Mouse (Mus musculus) liver, postnatal 0 days (tissue): ENCODE measurements at regions not wholly inside any gene's neighbourhood (a gene's known extent, or its start where the extent isn't known, plus 50 kb on each side); places are given as distances from the start of the nearest gene placed in this dataset.

Experiments used
- ATAC-seq: fragments of 200-750 bp; cut with Nextera tagmentation; 2 replicates; pipeline ENCODE4 v1.8.0; 2017; ENCODE audit warnings: mild to moderate bottlenecking, moderate library complexity
- DNase-seq: peaks from one replicate; pipeline ENCODE4 v3.0.0-alpha.2; 2016
- H3K27ac ChIP-seq: fragments of 300-500 bp; sonication (generic); 2 replicates; pipeline ENCODE4 v1.5.1; 2014; ENCODE audit warnings: antibody characterized with exemption, moderate library complexity, mild to moderate bottlenecking, low read depth
- H3K27me3 ChIP-seq: fragments of 300-500 bp; sonication (generic); 2 replicates; pipeline ENCODE4 v1.6.1; 2014; ENCODE audit warnings: low read length, control low read depth, mixed read lengths; ENCODE audit not compliant: insufficient read depth
- H3K36me3 ChIP-seq: fragments of 300-500 bp; sonication (generic); replicated peaks from 2 replicates; pipeline ENCODE4 v1.6.1; 2014; ENCODE audit warnings: mild to moderate bottlenecking, control low read depth, low read length, moderate library complexity, mixed read lengths; ENCODE audit not compliant: insufficient read depth
- H3K4me1 ChIP-seq: fragments of 300-500 bp; sonication (generic); 2 replicates; pipeline ENCODE4 v1.6.1; 2014; ENCODE audit warnings: antibody characterized with exemption, mild to moderate bottlenecking, control low read depth; ENCODE audit not compliant: insufficient read depth
- H3K4me2 ChIP-seq: fragments of 300-500 bp; sonication (generic); 2 replicates; pipeline ENCODE4 v1.6.1; 2014; ENCODE audit warnings: low read depth, mild to moderate bottlenecking, low read length, moderate library complexity, mixed read lengths
- H3K4me3 ChIP-seq: fragments of 300-500 bp; sonication (generic); 2 replicates; pipeline ENCODE4 v1.5.1; 2014; ENCODE audit warnings: low read depth, low read length
- H3K9ac ChIP-seq: fragments of 300-500 bp; sonication (generic); replicated peaks from 2 replicates; pipeline ENCODE4 v1.6.1; 2014; ENCODE audit warnings: mild to moderate bottlenecking, moderate library complexity
- H3K9me3 ChIP-seq: fragments of 300-500 bp; sonication (generic); 2 replicates; pipeline ENCODE4 v1.6.1; 2016; ENCODE audit warnings: mild to moderate bottlenecking, control low read depth, low read length, mixed read lengths
- CTCF ChIP-seq: sonication (generic); IDR thresholded peaks from 2 replicates; pipeline ENCODE4 v1.5.1; 2016; ENCODE audit warnings: antibody characterized with exemption, low read depth
- EP300 ChIP-seq: IDR thresholded peaks from 2 replicates; pipeline ENCODE4 v1.6.1; 2016; ENCODE audit warnings: antibody characterized with exemption, low read depth, mild to moderate bottlenecking
- WGBS: fragments of 180-500 bp; shearing (Covaris S2); extraction: QIAGEN DNeasy Blood & Tissue Kit; methylation state at CpG from one replicate; pipeline ENCODE4 v1.1.7; 2014; ENCODE audit not compliant: insufficient replicate concordance; 5-methylcytosine and 5-hydroxymethylcytosine counted together

DNA sequence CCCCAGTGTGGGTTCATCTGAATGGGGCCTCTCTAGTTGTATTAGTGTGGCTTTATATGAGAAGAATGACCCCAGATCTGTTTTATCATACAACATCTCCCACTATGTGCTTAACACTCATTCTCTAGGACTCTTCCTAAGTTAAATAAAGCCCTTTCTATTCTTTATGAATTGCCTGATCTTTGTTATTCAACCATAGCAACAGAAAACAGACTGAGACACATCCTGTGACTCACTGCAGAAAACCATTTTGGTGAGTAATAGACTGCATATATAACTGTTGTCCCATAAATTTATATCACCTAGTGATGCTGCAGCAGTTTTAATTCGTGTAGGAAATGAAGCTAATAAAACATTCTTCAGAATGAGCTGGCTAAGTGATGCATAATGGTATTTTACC, 406.0 kb upstream of the Pmfbp1 start:
- 43% methylated on average over 1 of the region's 1 CpGs for WGBS
- no peaks in the 10 kb centered on the region for H3K4me1 ChIP-seq
- ATAC-seq, result no peak

DNA sequence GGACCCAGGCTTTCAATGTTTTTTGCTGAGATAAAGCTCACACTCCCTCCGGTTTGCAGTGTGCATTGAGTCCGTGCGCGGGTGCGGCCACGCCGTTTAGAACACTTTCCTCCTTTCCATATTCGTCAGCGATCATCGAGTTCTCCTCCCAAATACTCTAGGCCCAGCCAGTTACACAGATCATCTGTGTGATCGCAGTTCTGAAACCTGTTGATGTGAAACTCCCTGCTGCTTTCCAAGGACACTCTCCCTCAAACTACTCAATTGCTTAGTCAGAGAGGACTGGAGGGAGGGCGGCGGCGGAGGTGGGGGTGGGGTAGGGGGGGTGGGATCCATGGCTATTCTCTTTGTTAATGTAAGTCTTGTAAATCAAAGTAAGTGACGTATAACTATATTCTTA, 394.2 kb upstream of the Pmfbp1 start:
- WGBS, result 84% methylated on average over 15 of the region's 15 CpGs
- TF ChIP-seq EP300, result no peak

More for the DNA sequence above, 406.0 kb upstream of the Pmfbp1 start:
- H3K27ac ChIP-seq, result no peak overlapping the region
- no peaks in the 10 kb centered on the region for H3K36me3 ChIP-seq
- no peaks in the 10 kb centered on the region for H3K27me3 ChIP-seq
- H3K4me2 ChIP-seq, result no peak overlapping the region
- DNase-seq, result no peak
- no peak overlapping the region for H3K4me3 ChIP-seq
- TF ChIP-seq CTCF (no peak), EP300 (no peak)
- H3K9ac ChIP-seq, result no peak overlapping the region
- no peaks in the 10 kb centered on the region for H3K9me3 ChIP-seq

GRCm38 (mm10) chr8:109101416-109101815, 392.4 kb upstream of the Pmfbp1 start:
- H3K27me3 ChIP-seq, result no peaks in the 10 kb centered on the region
- H3K9ac ChIP-seq, result no peak overlapping the region
- H3K4me2 ChIP-seq, result no peak overlapping the region
- TF ChIP-seq CTCF (no peak), EP300 (no peak)
- DNase-seq (no peak), ATAC-seq (no peak)
- no peaks in the 10 kb centered on the region for H3K9me3 ChIP-seq
- WGBS, result 71% methylated on average over 5 of the region's 5 CpGs
- H3K27ac ChIP-seq, result no peak overlapping the region
- H3K36me3 ChIP-seq, result no peaks in the 10 kb centered on the region
- H3K4me1 ChIP-seq, result no peaks in the 10 kb centered on the region
- H3K4me3 ChIP-seq, result no peak overlapping the region

More for the DNA sequence above, 394.2 kb upstream of the Pmfbp1 start:
- Histone ChIP-seq H3K9ac (no peak overlapping the region), H3K4me1 (no peaks in the 10 kb centered on the region), H3K4me2 (no peak overlapping the region), H3K4me3 (no peak overlapping the region), H3K27ac (no peak overlapping the region), H3K36me3 (no peaks in the 10 kb centered on the region), H3K9me3 (no peaks in the 10 kb centered on the region), H3K27me3 (no peaks in the 10 kb centered on the region)
- no peak for DNase-seq
- ATAC-seq, result no peak

DNA sequence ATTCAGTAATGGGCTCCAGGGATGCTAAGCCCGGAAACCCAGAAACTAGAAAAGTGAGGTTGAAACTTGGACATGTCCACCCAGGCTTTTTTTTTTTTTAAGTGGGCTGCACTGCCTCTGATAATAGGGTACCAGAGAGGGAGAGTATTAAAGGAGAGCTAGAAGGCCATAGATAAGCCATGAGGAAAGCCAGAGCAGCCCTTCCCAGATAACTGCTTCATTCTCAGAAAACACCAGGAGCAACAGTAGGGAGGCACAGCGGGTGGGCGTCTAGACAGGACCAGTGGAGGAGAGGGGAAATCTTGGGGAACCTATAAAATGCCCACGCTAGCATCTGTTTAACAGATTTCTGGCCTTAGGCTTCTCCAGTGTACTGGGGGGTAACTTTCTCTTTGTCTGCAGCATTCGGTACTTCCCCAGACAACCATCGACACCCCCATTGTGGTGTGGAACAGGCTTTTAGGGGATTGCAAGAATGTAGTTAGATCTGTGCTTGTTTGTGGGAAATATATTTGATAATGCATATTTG, 389.0 kb upstream of the Pmfbp1 start:
- H3K4me3 ChIP-seq, result no peak overlapping the region
- ATAC-seq (no peak), DNase-seq (no peak)
- H3K27me3 ChIP-seq, result no peaks in the 10 kb centered on the region
- no peak overlapping the region for H3K27ac ChIP-seq
- H3K36me3 ChIP-seq, result no peaks in the 10 kb centered on the region
- H3K4me2 ChIP-seq, result 0 out of 2 replicates have a peak overlapping the region, but pooled peaks have one; percentile 6
- 62% methylated on average over 6 of the region's 6 CpGs for WGBS
- no peaks in the 10 kb centered on the region for H3K9me3 ChIP-seq
- H3K4me1 ChIP-seq, result no peaks in the 10 kb centered on the region
- H3K9ac ChIP-seq, result no peak overlapping the region
- TF ChIP-seq CTCF (no peak), EP300 (no peak)

DNA sequence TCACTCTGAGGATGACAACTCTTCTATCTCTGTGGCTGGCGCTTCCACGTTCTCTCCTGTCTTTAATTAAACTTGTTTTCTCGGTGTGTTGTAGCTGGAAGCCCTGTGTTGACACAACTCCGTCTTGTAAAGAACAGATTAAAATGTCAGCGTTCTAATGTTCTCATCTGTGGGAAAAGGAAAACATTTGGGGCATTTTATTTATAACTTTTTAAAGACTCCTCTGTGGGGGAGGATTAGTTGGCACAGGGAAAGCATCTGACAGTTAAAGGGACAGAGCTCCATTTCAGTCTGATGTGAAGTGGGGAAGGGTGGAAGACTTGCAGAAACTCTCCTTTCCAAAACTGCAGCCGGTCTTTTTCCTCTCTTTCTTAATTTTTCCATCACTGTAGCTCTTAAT, 388.1 kb upstream of the Pmfbp1 start:
- H3K36me3 ChIP-seq, result no peaks in the 10 kb centered on the region
- no peak overlapping the region for H3K9ac ChIP-seq
- H3K4me2 ChIP-seq, result no peak overlapping the region
- H3K27ac ChIP-seq, result no peak overlapping the region
- DNase-seq (no peak), ATAC-seq (no peak)
- no peak overlapping the region for H3K4me3 ChIP-seq
- WGBS, result 54% methylated on average over 6 of the region's 6 CpGs
- H3K27me3 ChIP-seq, result no peaks in the 10 kb centered on the region
- H3K4me1 ChIP-seq, result no peaks in the 10 kb centered on the region
- no peak for TF ChIP-seq CTCF
- no peaks in the 10 kb centered on the region for H3K9me3 ChIP-seq

GRCm38 (mm10) chr8:109106971-109107370, 386.9 kb upstream of the Pmfbp1 start:
- 78% methylated on average over 9 of the region's 9 CpGs for WGBS
- DNase-seq (no peak), ATAC-seq (no peak)
- H3K27me3 ChIP-seq, result no peaks in the 10 kb centered on the region
- no peak overlapping the region for H3K4me3 ChIP-seq
- no peaks in the 10 kb centered on the region for H3K36me3 ChIP-seq
- no peak for TF ChIP-seq CTCF
- no peak for TF ChIP-seq EP300
- H3K27ac ChIP-seq, result no peak overlapping the region
- no peak overlapping the region for H3K4me2 ChIP-seq
- no peaks in the 10 kb centered on the region for H3K9me3 ChIP-seq
- H3K4me1 ChIP-seq, result no peaks in the 10 kb centered on the region
- H3K9ac ChIP-seq, result no peak overlapping the region

DNA sequence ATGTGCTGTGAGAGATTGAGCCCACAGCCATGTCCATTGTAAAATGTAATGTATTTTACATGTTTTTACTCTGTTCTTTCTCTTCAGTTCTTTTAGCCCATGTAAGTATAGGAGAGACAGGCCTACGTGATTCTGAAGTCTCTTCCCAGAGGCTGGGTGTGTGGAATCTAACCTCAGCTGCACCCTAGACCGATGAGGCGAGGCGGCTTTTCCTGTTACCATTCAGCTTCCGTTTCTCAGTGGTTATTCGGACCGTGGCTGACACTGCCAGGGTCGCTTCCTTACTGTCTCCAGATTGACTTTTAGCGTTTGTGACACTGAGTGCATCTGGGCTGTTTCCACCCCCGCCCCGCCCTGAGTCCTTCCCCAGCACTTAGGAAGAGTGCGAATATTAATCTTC, 386.1 kb upstream of the Pmfbp1 start:
- no peaks in the 10 kb centered on the region for H3K27me3 ChIP-seq
- no peaks in the 10 kb centered on the region for H3K36me3 ChIP-seq
- no peaks in the 10 kb centered on the region for H3K4me1 ChIP-seq
- no peak for ATAC-seq
- H3K4me3 ChIP-seq, result no peak overlapping the region
- DNase-seq, result peak; percentile 21
- H3K9me3 ChIP-seq, result no peaks in the 10 kb centered on the region
- 48% methylated on average over 12 of the region's 12 CpGs for WGBS
- H3K27ac ChIP-seq, result no peak overlapping the region
- no peak overlapping the region for H3K4me2 ChIP-seq
- TF ChIP-seq EP300 (no peak), CTCF (no peak)
- H3K9ac ChIP-seq, result no peak overlapping the region
